Mouse (Mus musculus) kidney, embryonic 15.5 days (tissue): ENCODE results near the gene Nat10. TPM values are rescaled to one million over a fixed set of nuclear protein-coding genes. Genes with fewer than 3 reads are reported as not detected.

Experiments
- ATAC-seq: fragments of 200-750 bp; cut with Nextera tagmentation; replicated peaks from 2 replicates; pipeline ENCODE4 v1.8.0; 2017; ENCODE audit warnings: moderate TSS enrichment; ENCODE audit not compliant: low FRiP score
- H3K27ac ChIP-seq: fragments of 300-500 bp; sonication (generic); 2 replicates; pipeline ENCODE4 v1.5.1; 2015; ENCODE audit warnings: mild to moderate bottlenecking, inconsistent platforms
- H3K27me3 ChIP-seq: fragments of 300-500 bp; sonication (generic); 2 replicates; pipeline ENCODE4 v1.6.1; 2015; ENCODE audit warnings: inconsistent platforms
- H3K36me3 ChIP-seq: fragments of 300-500 bp; sonication (generic); 2 replicates; pipeline ENCODE4 v1.6.1; 2015; ENCODE audit warnings: inconsistent platforms
- H3K4me1 ChIP-seq: fragments of 300-500 bp; sonication (generic); 2 replicates; pipeline ENCODE4 v1.6.1; 2015; ENCODE audit warnings: inconsistent platforms
- H3K4me2 ChIP-seq: fragments of 300-500 bp; sonication (generic); 2 replicates; pipeline ENCODE4 v1.6.1; 2015; ENCODE audit warnings: moderate library complexity, mild to moderate bottlenecking, inconsistent platforms
- H3K4me3 ChIP-seq: fragments of 300-500 bp; sonication (generic); replicated peaks from 2 replicates; pipeline ENCODE4 v1.5.1; 2015; ENCODE audit warnings: mild to moderate bottlenecking, inconsistent platforms
- H3K9ac ChIP-seq: fragments of 300-500 bp; sonication (generic); 2 replicates; pipeline ENCODE4 v1.6.1; 2015; ENCODE audit warnings: mild to moderate bottlenecking, inconsistent platforms
- H3K9me3 ChIP-seq: fragments of 300-500 bp; sonication (generic); replicated peaks from 2 replicates; pipeline ENCODE4 v1.6.1; 2016; ENCODE audit warnings: inconsistent platforms
- WGBS: fragments of 180-500 bp; shearing (Covaris S2); methylation state at CpG from one replicate; pipeline ENCODE4 v1.1.7; 2015; ENCODE audit warnings: mixed read lengths; 5-methylcytosine and 5-hydroxymethylcytosine counted together
- polyA plus RNA-seq: library from polyadenylated mRNA; unstranded; fragments of >200 nt; fragmentation: Nextera tagmentation; extraction: Ambion mirVana; gene quantifications from 2 replicates; pipeline ENCODE4 v1.2.1, GENCODE M21; 2015

Nat10 gene
- polyA plus RNA-seq, 1 experiment from 2014 or later: 27.4 TPM

DNA sequence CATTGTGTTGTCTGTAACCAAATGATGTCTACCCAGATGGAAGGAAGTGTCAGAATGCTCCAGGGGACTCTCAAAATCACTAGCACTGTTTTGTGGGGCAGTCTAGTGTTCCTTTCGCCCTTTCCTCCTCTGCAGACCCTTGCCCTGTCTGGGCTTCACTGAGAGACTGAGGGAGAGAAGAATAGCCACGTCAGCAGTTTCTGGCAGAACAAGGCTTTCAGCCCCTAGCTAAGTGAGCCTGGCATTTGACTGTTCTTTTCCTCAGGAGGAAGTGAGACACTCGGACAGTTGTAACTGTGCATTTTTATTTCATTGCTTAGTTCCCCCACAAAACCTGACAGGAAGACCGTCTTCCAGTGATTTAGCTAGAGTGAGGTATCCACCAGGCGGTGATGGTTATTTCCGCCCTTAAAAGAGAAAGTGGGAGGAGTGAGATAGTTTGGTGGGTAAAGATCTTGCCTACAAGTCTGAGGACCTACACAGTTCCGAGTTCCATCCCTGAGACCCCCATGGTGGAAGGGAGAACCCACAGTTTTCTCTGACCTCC lies 88.4 kb downstream of the Nat10 start:
- Histone ChIP-seq H3K4me3 (no peak overlapping the region), H3K36me3 (no peaks in the 10 kb centered on the region), H3K9me3 (no peaks in the 10 kb centered on the region), H3K4me1 (peaks cover 31% of the 10 kb centered on the region), H3K4me2 (no peak overlapping the region), H3K9ac (no peak overlapping the region), H3K27me3 (no peaks in the 10 kb centered on the region), H3K27ac (no peak overlapping the region)
- 69% methylated on average over 7 of the region's 7 CpGs for WGBS
- no peak for ATAC-seq

Other genes starting within 250 kb of the Nat10 start
- 7.7 and 8.4 TPM in 2 replicates for gene Abtb2, start 195.0 kb downstream of the Nat10 start, polyA plus RNA-seq
- 330 and 337 TPM in 2 replicates for gene Caprin1, start 36.4 kb upstream of the Nat10 start, polyA plus RNA-seq
- 32.1 and 33.3 TPM in 2 replicates for gene Lmo2, start 196.7 kb upstream of the Nat10 start, polyA plus RNA-seq